Mouse (Mus musculus): ENCODE measurements around the gene Tufm.
A peak's percentile ranks its signal among the peaks of the same experiment; 100 is the strongest.

GRCm38 (mm10) chr7:126491005-126491404, 3.8 kb downstream of the Tufm start:
- 0 out of 2 replicates have a peak, but pooled peaks have one; percentile 12 for TF ChIP-seq POLR2A (IDR thresholded peaks at IDR 0.05; ENCODE audit: low read depth, low read length)
- TF ChIP-seq CTCF (IDR thresholded peaks at IDR 0.05; ENCODE audit: borderline replicate concordance, insufficient read depth, low read length), result no peak
